Mouse (Mus musculus) forebrain, embryonic 11.5 days (tissue): ENCODE data around the gene Aoc2. TPM values are rescaled to one million over a fixed set of nuclear protein-coding genes. Genes with fewer than 3 reads are reported as not detected.

ENCODE experiments used
- ATAC-seq: fragments of 200-750 bp; cut with Nextera tagmentation; replicated peaks from 2 replicates; pipeline ENCODE4 v1.8.0; 2017; ENCODE audit warnings: moderate TSS enrichment; ENCODE audit not compliant: low FRiP score
- DNase-seq: peaks from one replicate; pipeline ENCODE4 v3.0.0-alpha.2; 2017; ENCODE audit warnings: low spot score
- H3K27ac ChIP-seq: fragments of 300-500 bp; sonication (generic); 2 replicates; pipeline ENCODE4 v1.5.1; 2014; ENCODE audit warnings: low read depth, low read length
- H3K27me3 ChIP-seq: fragments of 300-500 bp; sonication (generic); 2 replicates; pipeline ENCODE4 v1.6.1; 2014; ENCODE audit warnings: mild to moderate bottlenecking, low read length, mixed read lengths; ENCODE audit not compliant: control insufficient read depth, insufficient read depth
- H3K36me3 ChIP-seq: fragments of 300-500 bp; sonication (generic); 2 replicates; pipeline ENCODE4 v1.6.1; 2014; ENCODE audit warnings: mild to moderate bottlenecking, low read length, moderate library complexity, mixed read lengths; ENCODE audit not compliant: control insufficient read depth, insufficient read depth
- H3K4me1 ChIP-seq: fragments of 300-500 bp; sonication (generic); replicated peaks from 2 replicates; pipeline ENCODE4 v1.6.1; 2014; ENCODE audit warnings: low read length, mixed read lengths; ENCODE audit not compliant: control insufficient read depth, insufficient read depth
- H3K4me2 ChIP-seq: fragments of 300-500 bp; sonication (generic); 2 replicates; pipeline ENCODE4 v1.6.1; 2014; ENCODE audit warnings: low read depth, mild to moderate bottlenecking, low read length, moderate library complexity, mixed read lengths; ENCODE audit not compliant: severe bottlenecking
- H3K4me3 ChIP-seq: fragments of 300-500 bp; sonication (generic); 2 replicates; pipeline ENCODE4 v1.5.1; 2014; ENCODE audit warnings: low read depth, low read length
- H3K9ac ChIP-seq: fragments of 300-500 bp; sonication (generic); 2 replicates; pipeline ENCODE4 v1.6.1; 2014; ENCODE audit warnings: low read length
- H3K9me3 ChIP-seq: fragments of 300-500 bp; sonication (generic); 2 replicates; pipeline ENCODE4 v1.6.1; 2016; ENCODE audit warnings: low read length, mixed read lengths; ENCODE audit not compliant: control insufficient read depth
- WGBS: fragments of 180-500 bp; shearing (Covaris S2); extraction: QIAGEN DNeasy Blood & Tissue Kit; methylation state at CpG from one replicate; pipeline ENCODE4 v1.1.7; 2014; 5-methylcytosine and 5-hydroxymethylcytosine counted together
- polyA plus RNA-seq: library from polyadenylated mRNA; unstranded; fragments of >200 nt; fragmentation: Nextera tagmentation; extraction: Ambion mirVana; gene quantifications from 2 replicates; pipeline ENCODE4 v1.2.1, GENCODE M21; 2014

Gene Aoc2
- polyA plus RNA-seq: 2.8 and 3.1 TPM in 2 replicates

DNA sequence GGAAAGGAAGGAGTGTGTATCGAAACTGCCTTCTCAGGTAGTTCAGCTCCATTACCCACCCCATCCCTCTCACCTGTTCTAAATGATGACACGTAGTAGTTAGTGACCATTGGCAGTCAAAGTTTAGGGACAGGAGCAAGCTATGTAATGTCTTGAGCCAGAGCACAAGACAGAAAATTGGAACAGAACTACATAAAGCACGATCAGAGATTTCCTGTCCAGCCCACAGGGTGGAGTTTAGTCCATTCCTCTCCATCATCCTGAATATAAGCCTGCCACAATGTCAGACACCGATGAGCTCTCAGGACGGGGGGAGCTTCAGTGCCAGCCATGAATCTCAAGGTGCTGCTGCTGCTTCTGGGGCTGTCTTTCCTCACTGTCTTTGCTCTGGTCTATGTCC, at the start of gene Aoc2:
Gene Aoc2 (plus strand): TSS at position 301 of the 400 bp plus-strand sequence.
- Histone ChIP-seq H3K4me2 (no peak within 1 kb of the TSS), H3K36me3 (peaks cover 9% of the 10 kb centered on the region; the same call in 1 of the 2 replicates), H3K9ac (no peak within 1 kb of the TSS), H3K9me3 (no peaks in the 10 kb centered on the region), H3K27me3 (no peaks in the 10 kb centered on the region), H3K4me3 (no peak within 1 kb of the TSS), H3K4me1 (no peaks in the 10 kb centered on the region), H3K27ac (no peak within 1 kb of the TSS)
- WGBS: 95% methylated on average over 5 of the region's 5 CpGs
- ATAC-seq (no peak), DNase-seq (no peak)

DNA sequence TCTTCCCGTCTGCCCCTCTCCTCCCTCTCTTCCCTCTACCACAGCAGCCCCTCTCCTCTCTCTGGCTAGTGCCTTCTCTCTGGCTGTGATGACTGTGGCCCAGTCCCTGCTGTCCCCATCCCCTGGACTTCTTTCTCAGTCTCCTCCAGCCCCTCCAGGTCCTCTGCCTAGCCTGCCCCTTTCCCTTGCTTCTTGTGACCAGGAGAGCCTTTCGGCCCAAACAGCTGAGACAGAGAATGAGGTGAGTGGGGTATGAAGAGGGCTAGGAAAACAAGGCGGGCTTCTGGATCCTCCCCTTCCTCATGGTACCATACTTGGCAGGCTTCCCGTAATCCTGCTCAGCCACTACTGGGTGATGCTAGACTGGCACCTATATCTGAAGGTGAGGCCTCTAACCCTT, 49.6 kb upstream of the Aoc2 start:
- H3K36me3 ChIP-seq: no peaks in the 10 kb centered on the region; the same call in 1 of the 2 replicates
- WGBS: 78% methylated on average over 4 of the region's 4 CpGs
- no peaks in the 10 kb centered on the region for H3K9me3 ChIP-seq

DNA sequence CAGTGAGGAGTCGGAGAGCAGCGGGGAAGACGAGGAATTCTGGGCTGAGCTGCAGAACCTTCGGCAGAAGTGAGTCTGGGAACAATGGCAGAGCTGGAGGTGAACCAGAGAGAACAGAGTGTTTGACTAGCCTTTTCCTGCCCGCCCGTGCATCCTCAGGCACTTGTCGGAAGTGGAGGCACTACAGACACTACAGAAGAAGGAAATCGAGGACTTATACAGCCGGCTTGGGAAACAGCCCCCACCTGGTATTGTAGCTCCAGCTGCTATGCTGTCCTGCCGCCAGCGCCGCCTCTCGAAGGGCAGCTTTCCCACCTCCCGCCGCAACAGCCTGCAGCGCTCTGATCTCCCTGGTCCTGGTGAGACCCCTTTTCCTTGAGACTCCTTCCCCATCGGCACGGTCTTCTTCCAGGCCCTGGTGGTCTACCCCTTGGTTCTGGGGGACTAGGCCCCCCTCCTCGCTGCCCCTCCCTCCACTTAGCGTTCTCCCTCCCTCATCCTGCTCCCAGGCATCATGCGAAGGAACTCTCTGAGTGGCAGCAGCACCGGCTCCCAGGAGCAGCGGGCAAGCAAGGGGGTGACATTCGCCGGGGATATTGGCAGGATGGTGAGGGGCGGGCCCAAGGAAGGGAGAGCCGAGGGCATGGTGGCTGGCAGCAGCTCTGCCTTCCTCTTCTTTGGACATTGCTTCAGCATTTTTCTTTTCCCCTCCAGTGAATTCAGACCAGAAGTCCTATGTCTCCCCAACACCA, 48.4 kb upstream of the Aoc2 start:
- Histone ChIP-seq H3K4me1 (peaks cover 9% of the 10 kb centered on the region), H3K27ac (no peak overlapping the region), H3K9me3 (no peaks in the 10 kb centered on the region), H3K27me3 (peaks cover 3% of the 10 kb centered on the region; the same call in 1 of the 2 replicates), H3K36me3 (no peaks in the 10 kb centered on the region; the same call in 1 of the 2 replicates), H3K9ac (peak overlapping the region; percentile 20; the same call in 1 of the 2 replicates), H3K4me3 (no peak overlapping the region), H3K4me2 (no peak overlapping the region)
- ATAC-seq (no peak), DNase-seq (no peak)
- 28% methylated on average over 27 of the region's 27 CpGs for WGBS

More for the DNA sequence above, 49.6 kb upstream of the Aoc2 start:
- H3K4me2 ChIP-seq: no peak overlapping the region
- H3K4me3 ChIP-seq: no peak overlapping the region
- peaks cover under 1% of the 10 kb centered on the region; the same call in 1 of the 2 replicates for H3K27me3 ChIP-seq
- no peak overlapping the region for H3K27ac ChIP-seq
- ATAC-seq (no peak), DNase-seq (no peak)
- peaks cover 9% of the 10 kb centered on the region for H3K4me1 ChIP-seq
- no peak overlapping the region for H3K9ac ChIP-seq

DNA sequence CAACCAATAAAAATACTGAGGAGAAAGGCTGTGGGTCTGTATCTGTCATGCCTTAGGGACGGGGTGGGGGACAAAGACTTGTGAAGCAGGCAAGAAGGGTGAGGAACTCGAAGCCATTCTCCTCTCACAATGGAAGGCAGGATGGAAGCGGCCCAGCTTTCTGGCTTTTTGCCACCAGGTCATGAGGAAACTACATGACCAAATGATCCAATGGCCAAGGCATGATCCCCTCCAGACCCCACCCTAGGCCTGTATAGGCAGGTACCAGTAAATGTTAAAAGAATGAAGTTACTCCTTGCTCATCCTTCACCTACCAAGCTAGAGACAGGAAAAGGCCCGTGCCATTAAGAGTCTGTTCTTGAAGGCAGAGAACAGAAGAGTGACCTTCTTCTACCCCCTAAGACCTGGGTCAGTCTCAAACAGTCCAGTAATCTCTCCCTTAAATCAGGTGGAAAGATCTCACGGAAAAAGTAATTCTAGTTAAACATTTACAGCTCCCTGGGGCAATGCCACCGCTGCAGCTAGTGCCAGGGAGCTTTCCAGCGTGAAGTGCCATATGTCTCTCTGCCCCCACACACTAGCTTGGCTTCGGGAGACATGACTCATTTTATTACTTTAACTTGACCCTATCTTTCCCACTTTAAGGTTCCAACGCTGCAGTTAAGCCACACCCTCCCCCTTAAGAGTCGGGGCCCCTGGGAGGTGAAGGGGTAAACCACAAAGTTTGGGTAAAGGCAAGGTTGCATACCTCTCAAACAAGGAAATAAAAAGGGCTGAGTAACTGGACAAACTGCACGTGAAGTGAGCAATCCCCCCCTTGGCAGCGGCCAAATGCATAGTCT, 47.3 kb upstream of the Aoc2 start:
- DNase-seq (no peak), ATAC-seq (no peak)
- Histone ChIP-seq H3K9ac (peak overlapping the region; percentile 74; the same call in 1 of the 2 replicates), H3K4me2 (peak overlapping the region; percentile 90), H3K4me1 (peaks cover 9% of the 10 kb centered on the region), H3K4me3 (peak overlapping the region; percentile 86), H3K9me3 (no peaks in the 10 kb centered on the region), H3K27ac (no peak overlapping the region), H3K27me3 (peaks cover 5% of the 10 kb centered on the region; the same call in 1 of the 2 replicates), H3K36me3 (no peaks in the 10 kb centered on the region; the same call in 1 of the 2 replicates)
- 79% methylated on average over 12 of the region's 12 CpGs for WGBS

DNA sequence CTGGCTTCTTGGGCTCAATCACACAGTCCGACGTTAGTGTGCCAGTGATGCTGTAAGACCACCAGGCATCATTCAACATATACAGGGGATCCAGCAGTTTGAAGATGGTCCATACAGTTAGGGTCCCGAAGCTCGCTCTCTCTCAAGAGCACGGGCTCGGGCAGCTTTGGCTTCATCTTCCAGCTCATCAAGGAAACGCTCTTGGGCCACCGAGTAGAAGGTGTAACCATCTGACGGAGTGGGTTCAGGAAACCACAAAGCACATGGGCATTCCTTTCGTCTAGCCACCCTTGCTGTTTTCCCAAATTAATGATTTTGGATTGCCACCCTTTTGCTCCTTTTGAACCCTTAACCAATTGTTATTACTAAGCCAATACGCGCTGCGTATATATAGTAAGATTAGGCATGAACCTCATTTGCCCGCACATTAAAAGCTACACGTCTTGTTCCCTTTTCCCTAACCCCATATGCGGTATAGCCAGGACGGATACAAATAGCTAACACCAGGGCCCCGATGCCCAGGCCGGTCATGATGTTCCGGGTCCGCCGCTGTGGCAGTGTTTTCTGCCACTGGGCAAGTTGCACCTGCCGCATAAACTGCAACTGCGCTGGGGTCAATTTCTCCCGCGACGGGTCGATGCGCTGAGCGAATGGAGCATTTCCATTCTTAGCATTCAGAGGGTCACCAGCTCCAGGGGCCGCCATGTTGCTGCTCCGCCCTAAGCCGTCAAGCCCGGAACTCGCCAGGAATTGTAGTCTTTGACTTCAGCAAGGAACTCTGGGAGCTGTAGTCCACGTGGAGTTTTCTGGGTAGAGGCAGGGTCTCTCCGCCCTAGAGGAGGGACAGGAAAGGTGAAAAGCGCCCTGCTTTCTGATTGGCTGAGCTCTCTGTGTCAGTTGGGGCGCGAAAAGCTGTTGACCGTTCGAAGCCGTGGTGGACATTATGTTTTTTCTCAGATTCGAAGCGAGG, 46.4 kb upstream of the Aoc2 start, which contains the start of the genes Cntd1 and Coa3:
Gene Cntd1 (plus strand): TSS at position 790 of the 970 bp plus-strand sequence.
Gene Coa3 (minus strand): TSS at position 892 of the 970 bp plus-strand sequence.
- WGBS: 12% methylated on average over 45 of the region's 45 CpGs
- Histone ChIP-seq H3K36me3 (no peaks in the 10 kb centered on the region; the same call in 1 of the 2 replicates), H3K4me1 (peaks cover 11% of the 10 kb centered on the region), H3K9me3 (no peaks in the 10 kb centered on the region), H3K27ac (peak within 1 kb of the TSS; percentile 32; the same call in 1 of the 2 replicates), H3K27me3 (peaks cover 5% of the 10 kb centered on the region; the same call in 1 of the 2 replicates), H3K4me2 (peak within 1 kb of the TSS; percentile 90), H3K4me3 (peak within 1 kb of the TSS; percentile 86), H3K9ac (peak within 1 kb of the TSS; percentile 74)
- DNase-seq (peak; percentile 90), ATAC-seq (peak; percentile 94)

GRCm38 (mm10) chr11:101279193-101279569, 45.7 kb upstream of the Aoc2 start:
- Histone ChIP-seq H3K27me3 (peaks cover 5% of the 10 kb centered on the region; the same call in 1 of the 2 replicates), H3K4me3 (peak overlapping the region; percentile 86), H3K9me3 (no peaks in the 10 kb centered on the region), H3K27ac (no peak overlapping the region), H3K4me1 (peaks cover 11% of the 10 kb centered on the region), H3K4me2 (peak overlapping the region; percentile 90; the same call in 1 of the 2 replicates), H3K36me3 (no peaks in the 10 kb centered on the region; the same call in 1 of the 2 replicates), H3K9ac (peak overlapping the region; percentile 5; the same call in 1 of the 2 replicates)
- 61% methylated on average over 14 of the region's 14 CpGs for WGBS
- DNase-seq (no peak), ATAC-seq (0 out of 2 replicates have a peak, but pooled peaks have one; percentile 6)

GRCm38 (mm10) chr11:101280837-101281236, 44.0 kb upstream of the Aoc2 start:
- H3K9ac ChIP-seq: no peak overlapping the region
- WGBS: 53% methylated on average over 7 of the region's 7 CpGs
- no peak overlapping the region for H3K4me2 ChIP-seq
- H3K4me3 ChIP-seq: no peak overlapping the region
- H3K27ac ChIP-seq: no peak overlapping the region
- H3K27me3 ChIP-seq: peaks cover 5% of the 10 kb centered on the region; the same call in 1 of the 2 replicates
- ATAC-seq (no peak), DNase-seq (no peak)
- peaks cover 11% of the 10 kb centered on the region for H3K4me1 ChIP-seq
- no peaks in the 10 kb centered on the region for H3K9me3 ChIP-seq
- no peaks in the 10 kb centered on the region; the same call in 1 of the 2 replicates for H3K36me3 ChIP-seq
